Mouse (Mus musculus) embryonic stem cell, embryonic (primary cell): ENCODE measurements around the gene Tgfbr3l.

Experiments used
- CTCF ChIA-PET, 4 experiments: fragments of 300-600 bp in 2 of 4; fragments of 350-600 bp in 2 of 4; sonication (Branson Sonifier 250); formaldehyde crosslinking; loops; one replicate each; lab custom pipeline; 2022; ENCODE audit warnings: inconsistent platforms in 2 of 4; lab: Charles Lee
- POLR2A ChIA-PET, 4 experiments: fragments of 300-600 bp in 2 of 4; fragments of 350-600 bp in 2 of 4; sonication (Branson Sonifier 250); formaldehyde crosslinking; loops; one replicate each; lab custom pipeline; 2022; ENCODE audit warnings: antibody characterized with exemption in 4 of 4, inconsistent platforms in 1 of 4; lab: Charles Lee

Tgfbr3l gene

DNA sequence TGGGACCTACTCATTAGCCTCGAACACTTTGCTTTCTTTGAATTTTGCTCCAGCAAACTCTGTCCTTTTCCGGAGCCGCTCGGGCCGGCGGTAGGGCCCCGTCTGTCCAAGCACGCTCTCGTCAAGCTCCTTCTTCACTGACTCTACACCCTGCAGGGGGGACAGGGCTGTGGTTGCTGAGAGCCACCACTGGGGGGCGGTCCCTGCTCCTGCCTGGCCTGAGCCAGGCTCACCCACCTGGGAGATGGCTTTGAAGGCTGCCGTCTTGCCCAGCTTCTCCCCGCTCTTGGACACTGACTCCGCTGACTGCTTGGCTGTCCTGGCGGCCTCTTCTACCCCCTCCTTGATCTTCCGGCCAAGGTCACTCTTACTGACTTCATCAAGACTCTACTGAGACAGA is 19.6 kb downstream of the Tgfbr3l start:
- CTCF ChIA-PET = interaction anchor here (0.5 to 2.2 kb wide), 53 partner anchors 8 to 596 kb away, joined by 3 to 16 read pairs (median 4); partner anchors contain the start of genes Ctxn1 (in 3 of the 4), Snapc2 (in 2 of the 4), Timm44 (in 2 of the 4) and Evi5l (in 1 of the 4)
- POLR2A ChIA-PET = interaction anchor here in 3 of 4 experiments (0.6 to 3.1 kb wide), 18 partner anchors 8 to 845 kb away, joined by 3 to 15 read pairs (median 4); partner anchors contain the start of genes Timm44 (in 3 of the 3), Ctxn1 (in 1 of the 3) and Snapc2 (in 1 of the 3)

DNA sequence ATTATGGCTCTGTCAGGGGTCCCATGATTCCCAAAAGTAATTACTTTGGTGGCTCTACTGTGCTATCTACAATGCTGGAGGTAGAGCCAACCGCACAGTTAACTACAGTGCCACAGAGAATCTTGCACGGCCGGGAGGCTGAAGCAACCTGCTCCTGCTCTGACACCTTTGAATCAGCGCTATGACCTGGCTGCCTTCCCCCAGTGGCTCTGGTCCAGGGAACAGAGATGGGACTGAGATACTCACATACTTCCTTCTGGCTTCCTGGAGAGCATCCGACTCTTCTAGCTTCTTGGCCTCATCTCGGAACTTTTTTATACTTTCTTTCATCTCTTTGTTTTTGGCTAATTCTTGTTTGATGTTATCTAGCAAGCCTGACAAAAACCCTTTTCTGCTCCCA is 21.6 kb downstream of the Tgfbr3l start:
- POLR2A ChIA-PET = no interaction called here
- CTCF ChIA-PET = interaction anchor here in 1 of 4 experiments (1.9 kb wide), 1 partner anchor 11 kb away, joined by 4 read pairs; the partner anchor contains the start of gene Ctxn1

- CTCF ChIA-PET = interaction anchor here (0.6 to 1.5 kb wide), 9 partner anchors 8 to 618 kb away, joined by 3 to 9 read pairs (median 3); partner anchors contain the start of gene Ctxn1 (in 1 of the 4)
- POLR2A ChIA-PET = interaction anchor here (0.6 to 4.0 kb wide), 57 partner anchors 8 to 402 kb away, joined by 3 to 20 read pairs (median 4); partner anchors contain the start of genes Gm49320 (in 2 of the 4), Map2k7 (in 2 of the 4), Snapc2 (in 2 of the 4) and Ccl25 (in 1 of the 4)
Observed at GRCm38 (mm10) chr8:4275275-4276110, 27.5 kb downstream of the Tgfbr3l start, which contains the start of gene Timm44. Gene Timm44, minus strand, starts transcription at chr8:4275913.

DNA sequence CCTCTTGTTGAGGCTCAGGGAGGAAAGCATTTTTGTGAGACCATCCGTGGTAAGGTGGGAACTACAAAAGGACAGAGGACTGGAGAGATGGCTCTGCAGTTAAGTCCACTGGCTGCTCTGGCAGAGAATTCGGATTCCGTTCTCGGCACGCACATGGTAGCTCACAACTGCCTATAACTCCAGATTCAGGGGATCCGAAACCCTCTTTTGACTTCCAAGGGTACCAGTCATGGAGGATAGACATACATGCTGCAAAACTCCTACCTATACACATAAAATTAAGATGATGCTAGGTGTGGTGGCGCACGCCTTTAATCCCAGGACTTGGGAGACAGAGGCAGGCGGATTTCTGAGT is 28.1 kb downstream of the Tgfbr3l start:
- POLR2A ChIA-PET = interaction anchor here (0.6 to 4.0 kb wide), 45 partner anchors 8 to 401 kb away, joined by 3 to 20 read pairs (median 5); partner anchors contain the start of genes Snapc2 (in 2 of the 4), Ccl25 (in 1 of the 4), Ctxn1 (in 1 of the 4) and Evi5l (in 1 of the 4)
- CTCF ChIA-PET = interaction anchor here (0.7 to 1.4 kb wide), 7 partner anchors 9 to 605 kb away, joined by 3 to 5 read pairs (median 4); partner anchors contain the start of gene Ctxn1 (in 1 of the 4)

GRCm38 (mm10) chr8:4292738-4293137 is 44.7 kb downstream of the Tgfbr3l start:
- POLR2A ChIA-PET = interaction anchor here in 1 of 4 experiments (1.0 to 5.3 kb wide), 3 partner anchors 8 to 36 kb away, joined by 3 to 40 read pairs (median 4); no protein-coding TSS in a partner anchor
- CTCF ChIA-PET = interaction anchor here in 1 of 4 experiments (0.9 to 1.1 kb wide), 2 partner anchors 13 to 25 kb away, joined by 3 read pairs; no protein-coding TSS in a partner anchor

DNA sequence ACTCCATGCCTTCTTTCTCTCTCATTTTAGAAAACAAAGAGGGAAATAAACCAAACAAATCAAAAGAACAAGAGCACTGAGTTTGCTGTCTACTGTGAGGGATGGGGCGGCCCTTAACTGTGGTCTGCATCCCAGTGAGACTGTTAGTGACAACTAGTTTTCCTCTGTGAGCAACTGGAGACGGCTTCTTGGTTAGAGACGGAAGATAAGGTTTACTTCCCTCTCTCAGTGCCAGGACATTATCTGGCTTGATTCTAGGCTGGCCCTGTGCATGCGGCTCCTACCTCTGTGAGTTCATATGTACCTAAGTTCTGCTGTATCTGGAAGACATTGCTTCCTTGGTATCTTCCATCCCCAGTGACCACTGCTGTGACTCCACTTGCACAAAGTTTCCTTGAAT is 49.8 kb downstream of the Tgfbr3l start:
- POLR2A ChIA-PET = interaction anchor here in 2 of 4 experiments (1.1 to 2.2 kb wide), 2 partner anchors 15 to 17 kb away, joined by 3 to 7 read pairs; no protein-coding TSS in a partner anchor
- CTCF ChIA-PET = no interaction called here
